Mouse (Mus musculus) MEL (cell line): ENCODE results near the gene Spen.

ENCODE experiments used
- EP300 ChIP-seq, 2 experiments: IDR thresholded peaks; 2 replicates each; pipeline ENCODE4 v1.6.1; 2011; ENCODE audit warnings: improper control_type of control experiment in 2 of 2, low read length in 2 of 2, low read depth in 1 of 2, mild to moderate bottlenecking in 1 of 2
- ETS1 ChIP-seq: IDR thresholded peaks from 2 replicates; pipeline ENCODE4 v1.6.1; 2012; ENCODE audit warnings: low read depth, mild to moderate bottlenecking, inconsistent platforms, low read length, improper control_type of control experiment, moderate library complexity
- MXI1 ChIP-seq: IDR thresholded peaks from 2 replicates; pipeline ENCODE4 v1.6.1; 2011; ENCODE audit warnings: mild to moderate bottlenecking, low read depth, low read length, improper control_type of control experiment

GRCm38 (mm10) chr4:141478225-141478624 is 60.2 kb downstream of the Spen start:
- TF ChIP-seq ETS1 (no peak), EP300 (IDR thresholded peaks at IDR 0.05; ENCODE audit: low read depth in 1 of 2, low read length in 2 of 2) (no peak), MXI1 (no peak)
